Comparison of ENCODE assay signal across 22 mouse cellular contexts in the genomic region with DNA sequence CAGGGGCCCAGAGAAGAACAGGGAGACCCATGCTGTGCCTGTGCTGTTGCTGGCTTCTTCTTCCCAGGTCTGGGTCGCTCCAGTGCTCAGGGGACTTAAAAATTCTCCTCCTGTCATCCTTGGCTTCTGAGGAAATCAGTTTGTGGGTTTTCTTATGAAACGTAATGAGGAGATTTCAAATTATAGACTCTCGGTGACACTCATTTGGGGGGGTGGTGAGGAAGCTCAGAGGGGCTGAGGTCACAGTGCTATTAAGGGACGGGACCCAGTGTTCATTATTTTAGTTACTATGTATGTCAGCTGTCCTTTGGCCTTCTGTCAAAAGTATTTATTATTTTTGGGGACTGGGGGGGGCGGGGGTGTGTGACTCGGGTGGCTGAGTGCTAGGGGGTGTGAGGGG.
A peak's percentile ranks its signal among the peaks of the same experiment; 100 is the strongest.
DNase-seq lines count a peak whose midpoint lies in the region; ATAC-seq and TF ChIP-seq lines count a peak whose summit lies in the region.
"Had no signal": no experiment of that assay in that cellular context is flagged by ENCODE, and none has a peak within 500 bp of the region (broad histone marks: within the 10 kb centered on the region; RNA-seq: fewer than 3 reads in every experiment).

No protein-coding gene starts in this region.

- H3K27me3 ChIP-seq in heart, embryonic 11.5 days (ENCODE audit: control insufficient read depth, insufficient read depth, low read length) = no peaks in the 10 kb centered on the region
- no peaks in the 10 kb centered on the region for H3K27me3 ChIP-seq in E14TG2a.4 (ENCODE audit: insufficient read depth, low read length)
- H3K27me3 ChIP-seq: CH12.LX; forebrain, embryonic 15.5 days; heart, embryonic 15.5 days; hindbrain, embryonic 15.5 days; kidney, embryonic 15.5 days; megakaryocyte, embryonic 14.5 days had no signal

- no peak for TF ChIP-seq CTCF in left cerebral cortex, adult 2 months (IDR thresholded peaks at IDR 0.05)
- TF ChIP-seq CTCF in E14TG2a.4 (conservative IDR thresholded peaks at IDR 0.05; ENCODE audit: low read length) = no peak

- peak overlapping the region; percentile 47; the same call in 1 of the 2 replicates for H3K9ac ChIP-seq in heart, embryonic 11.5 days (ENCODE audit: low read depth, low read length)
- H3K9ac ChIP-seq: forebrain, embryonic 15.5 days; hindbrain, embryonic 15.5 days; kidney, embryonic 15.5 days had no signal

- H3K9me3 ChIP-seq in heart, embryonic 11.5 days (replicated peaks; ENCODE audit: control insufficient read depth, low read length) = no peaks in the 10 kb centered on the region
- H3K9me3 ChIP-seq in E14TG2a.4 (ENCODE audit: low read length) = no peaks in the 10 kb centered on the region
- H3K9me3 ChIP-seq: forebrain, embryonic 15.5 days; heart, embryonic 15.5 days; hindbrain, embryonic 15.5 days; kidney, embryonic 15.5 days; megakaryocyte, embryonic 14.5 days had no signal

- no peak for DNase-seq in heart, postnatal 4 days
- DNase-seq in left cerebral cortex, adult 2 months (ENCODE audit: extremely low spot score in 1 of 2, low spot score in 2 of 2) = no peak
- DNase-seq in left cerebral cortex, postnatal 36 days (ENCODE audit: low spot score in 2 of 2) = no peak
- DNase-seq in ovary, postnatal 36 days (ENCODE audit: low spot score) = no peak
- DNase-seq: adrenal gland, adult 2 months; cerebellum, adult 2 months; gastrocnemius, postnatal 14 days; liver; lung, postnatal 10 days; right cerebral cortex, adult 18-20 months; thymus, postnatal 36 days had no signal

- WGBS in heart, embryonic 11.5 days (ENCODE audit: insufficient replicate concordance) = 43% methylated on average over 6 of the region's 6 CpGs

- peaks cover 36% of the 10 kb centered on the region for H3K4me1 ChIP-seq in heart, embryonic 11.5 days (ENCODE audit: control insufficient read depth, insufficient read depth, low read length)
- H3K4me1 ChIP-seq in E14TG2a.4 (replicated peaks; ENCODE audit: low read depth, low read length) = peaks cover 88% of the 10 kb centered on the region

- intact Hi-C loops in left cerebral cortex, adult 2 months (cut with DNase I) = no loop called here
- intact Hi-C loops in left cerebral cortex, postnatal 36 days (cut with DNase I) = no loop called here

- no peak overlapping the region for H3K4me2 ChIP-seq in heart, embryonic 11.5 days
- H3K4me2 ChIP-seq: forebrain, embryonic 15.5 days; heart, embryonic 15.5 days; hindbrain, embryonic 15.5 days; kidney, embryonic 15.5 days had no signal

- ATAC-seq in heart, embryonic 11.5 days (replicated peaks; ENCODE audit: insufficient number of reproducible peaks, low FRiP score, low TSS enrichment) = no peak
- peak; percentile 65 for ATAC-seq in granulocyte monocyte progenitor cell, adult 5-6 weeks (replicated peaks; ENCODE audit: poor library complexity, severe bottlenecking)
- ATAC-seq: forebrain, embryonic 15.5 days; intestine, embryonic 16.5 days had no signal

- H3K4me3 ChIP-seq in heart, embryonic 11.5 days (ENCODE audit: low read depth, low read length) = no peak overlapping the region
- H3K4me3 ChIP-seq in left cerebral cortex, adult 2 months = no peak overlapping the region
- H3K4me3 ChIP-seq in E14TG2a.4 (replicated peaks; ENCODE audit: low read length) = peak overlapping the region; percentile 66
- H3K4me3 ChIP-seq: erythroblast, embryonic 14.5 days; forebrain, embryonic 15.5 days; heart, embryonic 15.5 days; hindbrain, embryonic 15.5 days; kidney, embryonic 15.5 days; megakaryocyte, embryonic 14.5 days had no signal

- peak overlapping the region; percentile 60; the same call in 1 of the 2 replicates for H3K27ac ChIP-seq in heart, embryonic 11.5 days (ENCODE audit: low read depth, low read length)
- H3K27ac ChIP-seq in left cerebral cortex, adult 2 months = peak overlapping the region; percentile 8
- H3K27ac ChIP-seq: forebrain, embryonic 15.5 days; heart, embryonic 15.5 days; hindbrain, embryonic 15.5 days had no signal

- no peaks in the 10 kb centered on the region for H3K36me3 ChIP-seq in heart, embryonic 11.5 days (ENCODE audit: control insufficient read depth, insufficient read depth, low read length)
- H3K36me3 ChIP-seq in E14TG2a.4 (ENCODE audit: insufficient read depth, low read length) = peaks cover 10% of the 10 kb centered on the region; the same call in 1 of the 2 replicates
- H3K36me3 ChIP-seq: forebrain, embryonic 15.5 days; heart, embryonic 15.5 days; hindbrain, embryonic 15.5 days had no signal
